ENCODE assay signal across 23 mouse cellular contexts in the genomic region with DNA sequence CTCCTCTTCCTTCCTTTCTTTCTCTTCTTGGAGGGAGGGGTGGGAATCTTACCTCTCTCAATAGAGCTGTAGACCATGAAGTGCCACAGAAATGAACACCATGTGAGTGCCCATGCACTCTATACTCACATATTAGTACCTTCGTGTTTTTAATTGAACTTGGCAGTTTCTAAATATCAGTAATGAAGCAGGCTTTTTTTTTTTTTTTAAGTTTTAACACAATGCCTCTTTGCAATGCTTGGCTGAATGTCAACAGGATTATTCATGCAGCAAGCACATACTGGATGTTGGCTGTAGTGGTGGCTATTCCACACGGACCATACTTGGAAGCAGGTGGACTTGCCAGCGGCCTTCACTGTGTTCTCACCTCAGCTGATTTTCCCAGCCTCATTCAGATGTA. TPM values are rescaled to one million over a fixed set of nuclear protein-coding genes. Genes with fewer than 3 reads are reported as not detected.
DNase-seq lines count a peak whose midpoint lies in the region; ATAC-seq lines count a peak whose summit lies in the region.
"Had no signal": no experiment of that assay in that cellular context is flagged by ENCODE, and none has a peak within 500 bp of the region (broad histone marks: within the 10 kb centered on the region; RNA-seq: fewer than 3 reads in every experiment).

No protein-coding gene starts in this region.

- H3K9me3 ChIP-seq in heart, embryonic 11.5 days (replicated peaks; ENCODE audit: control insufficient read depth, low read length) = no peaks in the 10 kb centered on the region
- H3K9me3 ChIP-seq: embryonic facial prominence, embryonic 15.5 days; hindbrain, embryonic 15.5 days; limb, embryonic 12.5 days; midbrain, embryonic 10.5 days had no signal

- H3K27ac ChIP-seq in heart, embryonic 11.5 days (ENCODE audit: low read depth, low read length) = no peak overlapping the region
- H3K27ac ChIP-seq: embryonic facial prominence, embryonic 15.5 days; hindbrain, embryonic 15.5 days; layer of hippocampus, adult 2 months; limb, embryonic 12.5 days; midbrain, embryonic 10.5 days had no signal

- no peak overlapping the region for H3K4me3 ChIP-seq in heart, embryonic 11.5 days (ENCODE audit: low read depth, low read length)
- H3K4me3 ChIP-seq: embryonic facial prominence, embryonic 15.5 days; hindbrain, embryonic 15.5 days; layer of hippocampus, adult 2 months; limb, embryonic 12.5 days; midbrain, embryonic 10.5 days had no signal

- 0 out of 2 replicates have a peak, but pooled peaks cover 6% of the 10 kb centered on the region for H3K4me1 ChIP-seq in heart, embryonic 11.5 days (ENCODE audit: control insufficient read depth, insufficient read depth, low read length)

- no peak for ATAC-seq in heart, embryonic 11.5 days (replicated peaks; ENCODE audit: insufficient number of reproducible peaks, low FRiP score, low TSS enrichment)
- ATAC-seq: intestine, embryonic 16.5 days had no signal

- H3K9ac ChIP-seq in heart, embryonic 11.5 days (ENCODE audit: low read depth, low read length) = no peak overlapping the region
- H3K9ac ChIP-seq: embryonic facial prominence, embryonic 15.5 days; hindbrain, embryonic 15.5 days; limb, embryonic 12.5 days had no signal

- H3K36me3 ChIP-seq in heart, embryonic 11.5 days (ENCODE audit: control insufficient read depth, insufficient read depth, low read length) = no peaks in the 10 kb centered on the region
- H3K36me3 ChIP-seq: embryonic facial prominence, embryonic 15.5 days; limb, embryonic 12.5 days had no signal

- no peaks in the 10 kb centered on the region for H3K27me3 ChIP-seq in heart, embryonic 11.5 days (ENCODE audit: control insufficient read depth, insufficient read depth, low read length)
- H3K27me3 ChIP-seq: embryonic facial prominence, embryonic 15.5 days; hindbrain, embryonic 15.5 days; limb, embryonic 12.5 days had no signal

- no peak overlapping the region for H3K4me2 ChIP-seq in heart, embryonic 11.5 days
- H3K4me2 ChIP-seq: embryonic facial prominence, embryonic 15.5 days; hindbrain, embryonic 15.5 days; limb, embryonic 12.5 days; liver, embryonic 11.5 days had no signal

- 84% methylated on average over 3 of the region's 3 CpGs for WGBS in heart, embryonic 11.5 days (ENCODE audit: insufficient replicate concordance)

- DNase-seq in cerebellum, postnatal 14 days = peak; percentile 19 to 20
- DNase-seq in cerebellum, adult 9-10 months = no peak
- DNase-seq in heart, adult 11 months = peak; percentile 41
- peak; percentile 59 for DNase-seq in Muller cell, postnatal 12 days (ENCODE audit: inconsistent ontology term)
- peak; percentile 42 for DNase-seq in fat pad, adult 2 months (ENCODE audit: extremely low read depth, low read depth, low spot score)
- DNase-seq in layer of hippocampus, postnatal 14 days (ENCODE audit: low spot score in 2 of 2) = no peak
- DNase-seq in right cerebral cortex, postnatal 25 days = no peak
- DNase-seq: adrenal gland, postnatal 10 days; embryo, embryonic 11 days; gastrocnemius, postnatal 14 days; heart, postnatal 4 days; kidney, postnatal 25 days; layer of hippocampus, postnatal 36 days; lung, adult 18-20 months; lung, postnatal 10 days had no signal

RNA-seq across cellular contexts. Expression of a gene that starts 4.1 kb away (rescaled TPM):
- polyA plus RNA-seq in heart, embryonic 11.5 days (2014; fragmentation: Nextera tagmentation; extraction: Ambion mirVana) = 6.4 and 11.6 TPM in 2 replicates
- 10 to 100 TPM; 38.8 to 41.0 TPM for total RNA-seq in layer of hippocampus, postnatal 14 days (2021)

Comparison
In these comparisons a context has a peak if more than half of its experiments do, and no peak if none do; other contexts are left out.
1. DNase-seq: peak in cerebellum, postnatal 14 days (2 of 2), heart, adult 11 months (single experiment), Muller cell, postnatal 12 days (single experiment) and fat pad, adult 2 months (single experiment); none in cerebellum, adult 9-10 months (single experiment), layer of hippocampus, postnatal 14 days (0 of 2) and right cerebral cortex, postnatal 25 days (single experiment).